Mouse (Mus musculus): ENCODE measurements around the gene Ano10. TPM values are rescaled to one million over a fixed set of nuclear protein-coding genes. Genes with fewer than 3 reads are reported as not detected.

Ano10 gene
- polyA plus RNA-seq, 1 experiment, result 63.6 TPM

GRCm38 (mm10) chr9:122296169-122296568, 1.9 kb upstream of the Ano10 start:
- Histone ChIP-seq H3K27ac (ENCODE audit: insufficient read depth, low read length) (no peak overlapping the region), H3K4me3 (ENCODE audit: insufficient read depth, low read length) (no peak overlapping the region), H3K4me1 (ENCODE audit: control insufficient read depth, insufficient read depth, low read length) (peaks cover 4% of the 10 kb centered on the region; the same call in 1 of the 2 replicates)
- no peak for TF ChIP-seq CTCF (IDR thresholded peaks at IDR 0.05; ENCODE audit: borderline replicate concordance, insufficient read depth, low read length)
- no peak for TF ChIP-seq POLR2A (IDR thresholded peaks at IDR 0.05; ENCODE audit: low read depth, low read length)

DNA sequence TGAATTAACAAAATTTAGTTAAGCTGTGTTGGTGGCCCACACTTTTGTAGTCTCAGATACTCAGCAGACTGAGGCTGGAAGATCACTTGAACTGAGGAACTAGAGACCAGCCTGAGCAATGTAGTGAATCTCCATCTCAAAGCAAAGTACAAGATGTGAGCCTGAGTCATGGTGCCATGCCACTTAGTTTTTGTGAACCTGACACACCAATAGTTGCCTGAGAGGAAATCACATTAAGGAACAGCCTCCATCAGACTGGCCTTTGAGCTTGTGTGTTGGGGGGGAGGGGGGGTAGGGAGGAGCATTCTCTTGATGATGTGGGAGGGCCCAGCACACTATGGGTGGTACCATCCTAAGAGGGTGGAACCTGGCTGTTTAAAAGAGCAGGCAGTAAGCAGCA, 1.2 kb upstream of the Ano10 start:
- TF ChIP-seq CTCF (IDR thresholded peaks at IDR 0.05; ENCODE audit: borderline replicate concordance, insufficient read depth, low read length) (no peak), POLR2A (IDR thresholded peaks at IDR 0.05; ENCODE audit: low read depth, low read length) (no peak)
- H3K4me1 ChIP-seq (ENCODE audit: control insufficient read depth, insufficient read depth, low read length), result peaks cover 4% of the 10 kb centered on the region; the same call in 1 of the 2 replicates
- no peak overlapping the region for H3K4me3 ChIP-seq (ENCODE audit: insufficient read depth, low read length)
- no peak overlapping the region for H3K27ac ChIP-seq (ENCODE audit: insufficient read depth, low read length)

DNA sequence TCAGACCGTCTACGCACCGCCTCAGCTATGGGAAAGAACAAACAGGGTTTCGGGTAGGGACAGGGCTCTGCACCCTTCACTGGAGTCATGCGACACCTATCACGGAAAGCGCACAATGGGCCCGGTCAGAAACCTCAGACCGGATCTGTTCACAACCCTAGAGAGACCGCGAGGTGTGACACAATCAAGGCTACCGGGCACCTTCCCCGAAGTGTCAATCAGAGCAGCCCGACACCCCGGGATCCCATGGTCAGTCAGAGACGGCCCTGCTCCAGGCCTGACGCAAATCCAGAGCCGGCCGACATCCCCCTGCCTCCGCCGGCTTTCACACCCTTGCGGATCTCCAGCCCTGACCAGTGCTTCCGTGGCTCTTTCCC, 370 bp downstream of the Ano10 start:
- peak overlapping the region; percentile 10 for H3K27ac ChIP-seq (ENCODE audit: insufficient read depth, low read length)
- no peak for TF ChIP-seq POLR2A (IDR thresholded peaks at IDR 0.05; ENCODE audit: low read depth, low read length)
- no peak for TF ChIP-seq CTCF (IDR thresholded peaks at IDR 0.05; ENCODE audit: borderline replicate concordance, insufficient read depth, low read length)
- peaks cover 4% of the 10 kb centered on the region; the same call in 1 of the 2 replicates for H3K4me1 ChIP-seq (ENCODE audit: control insufficient read depth, insufficient read depth, low read length)
- H3K4me3 ChIP-seq (ENCODE audit: insufficient read depth, low read length), result peak overlapping the region; percentile 85

GRCm38 (mm10) chr9:122290192-122290591, 4.0 kb downstream of the Ano10 start:
- TF ChIP-seq POLR2A (IDR thresholded peaks at IDR 0.05; ENCODE audit: low read depth, low read length) (no peak), CTCF (IDR thresholded peaks at IDR 0.05; ENCODE audit: borderline replicate concordance, insufficient read depth, low read length) (no peak)
- H3K27ac ChIP-seq (ENCODE audit: insufficient read depth, low read length), result no peak overlapping the region
- H3K4me1 ChIP-seq (ENCODE audit: control insufficient read depth, insufficient read depth, low read length), result peaks cover 4% of the 10 kb centered on the region; the same call in 1 of the 2 replicates
- no peak overlapping the region for H3K4me3 ChIP-seq (ENCODE audit: insufficient read depth, low read length)

DNA sequence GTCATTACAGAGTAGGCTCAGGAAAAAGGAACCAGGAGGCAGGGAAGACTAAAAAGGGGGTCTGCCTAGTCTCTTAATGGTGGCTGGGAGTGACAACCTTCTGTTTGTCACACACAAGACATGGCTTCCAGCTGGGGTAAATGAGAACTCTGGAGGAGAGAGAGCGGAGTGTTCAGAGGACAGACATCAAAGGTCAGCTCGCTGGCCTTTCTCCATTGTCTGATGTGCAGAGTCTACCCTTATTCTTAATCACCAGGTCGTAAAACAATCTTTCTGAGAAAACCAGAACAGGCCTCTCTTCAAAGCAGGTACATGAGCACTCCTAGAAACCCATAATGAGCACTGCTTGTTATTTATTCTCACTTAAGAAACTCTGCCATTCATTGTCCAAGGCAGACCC, 5.8 kb downstream of the Ano10 start:
- Histone ChIP-seq H3K4me3 (ENCODE audit: insufficient read depth, low read length) (no peak overlapping the region), H3K27ac (ENCODE audit: insufficient read depth, low read length) (no peak overlapping the region), H3K4me1 (ENCODE audit: control insufficient read depth, insufficient read depth, low read length) (peaks cover 4% of the 10 kb centered on the region; the same call in 1 of the 2 replicates)
- TF ChIP-seq CTCF (IDR thresholded peaks at IDR 0.05; ENCODE audit: borderline replicate concordance, insufficient read depth, low read length) (no peak), POLR2A (IDR thresholded peaks at IDR 0.05; ENCODE audit: low read depth, low read length) (no peak)

DNA sequence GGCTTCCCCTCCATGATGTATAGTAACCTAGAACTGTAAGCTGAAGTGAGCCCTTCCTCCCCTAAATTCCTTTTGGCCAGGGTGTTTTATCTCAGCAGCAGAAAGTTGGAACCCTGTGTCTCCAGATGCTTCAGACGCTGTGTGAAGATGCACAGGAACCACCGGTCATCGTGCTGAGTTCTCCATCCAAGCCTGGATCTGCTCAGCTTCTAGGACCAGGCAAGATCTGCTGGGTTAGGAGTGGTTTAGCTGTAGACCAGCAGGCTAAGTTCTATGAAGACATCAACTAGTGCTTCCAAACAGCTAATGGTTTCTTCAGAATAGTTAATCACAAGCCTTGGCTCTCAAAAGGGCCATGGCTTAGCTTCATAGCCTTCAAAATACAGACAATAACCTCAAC, 6.7 kb downstream of the Ano10 start:
- Histone ChIP-seq H3K4me3 (ENCODE audit: insufficient read depth, low read length) (no peak overlapping the region), H3K27ac (ENCODE audit: insufficient read depth, low read length) (no peak overlapping the region), H3K4me1 (ENCODE audit: control insufficient read depth, insufficient read depth, low read length) (no peaks in the 10 kb centered on the region)
- TF ChIP-seq CTCF (IDR thresholded peaks at IDR 0.05; ENCODE audit: borderline replicate concordance, insufficient read depth, low read length), result no peak
- no peak for TF ChIP-seq POLR2A (IDR thresholded peaks at IDR 0.05; ENCODE audit: low read depth, low read length)

- Histone ChIP-seq H3K4me1 (ENCODE audit: control insufficient read depth, insufficient read depth, low read length) (no peaks in the 10 kb centered on the region), H3K27ac (ENCODE audit: insufficient read depth, low read length) (no peak overlapping the region), H3K4me3 (ENCODE audit: insufficient read depth, low read length) (no peak overlapping the region)
- TF ChIP-seq CTCF (IDR thresholded peaks at IDR 0.05; ENCODE audit: borderline replicate concordance, insufficient read depth, low read length) (no peak), POLR2A (IDR thresholded peaks at IDR 0.05; ENCODE audit: low read depth, low read length) (no peak)
These were observed 8.4 kb downstream of the Ano10 start for GRCm38 (mm10) chr9:122285833-122286310.

GRCm38 (mm10) chr9:122285146-122285832, 8.9 kb downstream of the Ano10 start:
- H3K4me1 ChIP-seq (ENCODE audit: control insufficient read depth, insufficient read depth, low read length), result no peaks in the 10 kb centered on the region
- H3K4me3 ChIP-seq (ENCODE audit: insufficient read depth, low read length), result no peak overlapping the region
- no peak for TF ChIP-seq CTCF (IDR thresholded peaks at IDR 0.05; ENCODE audit: borderline replicate concordance, insufficient read depth, low read length)
- no peak for TF ChIP-seq POLR2A (IDR thresholded peaks at IDR 0.05; ENCODE audit: low read depth, low read length)
- no peak overlapping the region for H3K27ac ChIP-seq (ENCODE audit: insufficient read depth, low read length)

DNA sequence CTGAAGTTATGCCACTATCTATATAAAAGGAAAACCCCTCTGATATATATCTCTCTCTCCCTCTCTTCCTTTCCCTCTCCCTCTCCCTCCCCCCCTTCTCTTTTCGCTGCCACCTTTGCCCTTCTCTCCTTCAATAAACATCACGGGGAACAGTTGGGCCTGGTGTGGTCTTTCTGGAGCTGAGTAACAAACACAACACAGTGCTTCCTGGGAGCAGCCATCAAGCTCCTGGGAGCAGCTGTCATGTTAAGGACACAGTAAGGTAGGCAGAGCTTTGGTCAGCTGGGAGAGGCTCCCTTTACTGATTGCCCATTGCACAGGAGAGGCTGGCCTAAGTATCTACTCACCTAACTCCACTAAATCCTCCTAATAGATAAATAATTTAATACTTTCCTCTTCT, 9.5 kb downstream of the Ano10 start:
- Histone ChIP-seq H3K27ac (ENCODE audit: insufficient read depth, low read length) (no peak overlapping the region), H3K4me3 (ENCODE audit: insufficient read depth, low read length) (no peak overlapping the region), H3K4me1 (ENCODE audit: control insufficient read depth, insufficient read depth, low read length) (no peaks in the 10 kb centered on the region)
- TF ChIP-seq POLR2A (IDR thresholded peaks at IDR 0.05; ENCODE audit: low read depth, low read length) (no peak), CTCF (IDR thresholded peaks at IDR 0.05; ENCODE audit: borderline replicate concordance, insufficient read depth, low read length) (no peak)

DNA sequence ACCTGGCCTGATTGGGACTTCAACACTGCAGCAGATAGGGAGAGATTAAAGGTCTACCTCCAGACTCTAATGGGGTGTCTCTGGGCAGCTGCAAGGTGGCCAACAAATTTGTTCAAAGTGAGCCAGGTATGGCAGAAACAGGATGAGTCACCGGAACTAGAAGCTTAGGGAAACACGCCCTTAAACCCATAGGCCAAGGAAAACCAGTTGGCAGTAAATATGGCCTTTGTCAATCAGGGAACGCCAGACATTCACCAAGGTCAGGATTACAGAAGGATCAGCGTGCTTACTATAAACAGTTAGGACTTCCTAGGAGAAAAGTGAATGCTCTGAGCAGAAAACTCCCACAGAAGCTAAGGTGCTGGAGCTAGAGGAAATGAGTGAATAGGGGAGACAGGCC, 13.2 kb downstream of the Ano10 start:
- Histone ChIP-seq H3K4me3 (ENCODE audit: insufficient read depth, low read length) (no peak overlapping the region), H3K27ac (ENCODE audit: insufficient read depth, low read length) (no peak overlapping the region), H3K4me1 (ENCODE audit: control insufficient read depth, insufficient read depth, low read length) (no peaks in the 10 kb centered on the region)
- TF ChIP-seq CTCF (IDR thresholded peaks at IDR 0.05; ENCODE audit: borderline replicate concordance, insufficient read depth, low read length) (no peak), POLR2A (IDR thresholded peaks at IDR 0.05; ENCODE audit: low read depth, low read length) (no peak)

All from embryonic fibroblast, embryonic 13.5 days (primary cell).